Mouse (Mus musculus): ENCODE measurements around the gene Prr12. TPM values are rescaled to one million over a fixed set of nuclear protein-coding genes. Genes with fewer than 3 reads are reported as not detected.

Prr12 gene
- polyA plus RNA-seq, 1 experiment from 2014 or later: 5.6 TPM

DNA sequence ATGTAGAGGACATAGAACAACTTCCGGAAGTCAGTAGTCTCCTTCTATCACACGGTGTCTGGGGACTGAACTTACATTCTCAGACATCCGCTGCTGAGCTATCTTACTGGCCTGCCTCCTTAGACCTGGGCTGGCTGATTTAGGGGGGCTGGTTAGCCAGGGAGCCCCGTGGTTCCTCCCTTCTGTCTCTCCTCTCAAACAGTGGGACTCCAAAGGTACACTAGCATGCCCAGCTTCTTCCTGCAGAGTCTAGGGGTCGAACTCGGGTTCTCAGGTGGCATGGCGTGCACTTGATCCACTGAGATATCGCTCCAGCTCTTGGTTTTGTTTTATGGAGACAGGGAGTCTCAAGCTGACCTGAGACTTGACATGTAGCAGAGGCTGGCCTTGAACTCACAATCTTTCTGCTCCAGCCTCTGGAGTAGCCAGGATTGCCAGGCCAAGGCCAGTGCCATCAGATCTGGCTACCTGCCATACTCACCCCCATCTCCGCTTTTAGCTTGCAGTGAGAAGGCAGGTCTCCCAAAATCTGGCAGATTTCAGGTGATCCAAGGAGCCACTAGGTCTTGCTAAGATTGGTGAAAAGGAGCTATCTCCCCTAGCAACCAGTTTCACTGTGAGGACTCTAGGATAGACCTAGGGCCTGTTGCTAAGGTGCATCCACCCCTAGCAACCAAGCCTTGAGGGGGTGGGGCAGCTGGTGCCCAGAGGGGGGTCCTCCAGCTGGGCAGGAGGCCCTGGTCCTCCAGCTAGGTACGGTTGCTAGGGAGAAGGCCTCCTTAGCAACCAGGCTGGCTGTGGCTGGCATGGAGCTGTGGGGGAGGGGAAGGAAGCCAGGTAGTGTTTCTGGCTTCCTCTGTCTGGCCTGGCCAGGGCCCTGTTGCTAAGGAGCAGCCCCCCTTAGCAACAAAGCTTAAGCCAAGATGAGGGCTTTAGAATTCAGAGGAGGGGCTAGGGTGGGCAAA is 6.2 kb upstream of the Prr12 start:
- 78% methylated on average over 10 of the region's 10 CpGs for WGBS
- no peak overlapping the region for H3K4me3 ChIP-seq (ENCODE audit: low read length)
- no peaks in the 10 kb centered on the region for H3K36me3 ChIP-seq (ENCODE audit: control insufficient read depth, insufficient read depth)
- no peak overlapping the region for H3K27ac ChIP-seq (ENCODE audit: low read length)
- H3K9me3 ChIP-seq (replicated peaks; ENCODE audit: control insufficient read depth, low read length): no peaks in the 10 kb centered on the region
- no peak overlapping the region for H3K9ac ChIP-seq (ENCODE audit: low read length)
- ATAC-seq (replicated peaks; ENCODE audit: extremely low read depth, insufficient read depth, low FRiP score): no peak
- no peak overlapping the region for H3K4me2 ChIP-seq (ENCODE audit: low read depth, low read length)
- H3K4me1 ChIP-seq (ENCODE audit: control insufficient read depth, insufficient read depth, low read length): peaks cover 14% of the 10 kb centered on the region
- H3K27me3 ChIP-seq (ENCODE audit: control insufficient read depth, insufficient read depth, low read length): no peaks in the 10 kb centered on the region

DNA sequence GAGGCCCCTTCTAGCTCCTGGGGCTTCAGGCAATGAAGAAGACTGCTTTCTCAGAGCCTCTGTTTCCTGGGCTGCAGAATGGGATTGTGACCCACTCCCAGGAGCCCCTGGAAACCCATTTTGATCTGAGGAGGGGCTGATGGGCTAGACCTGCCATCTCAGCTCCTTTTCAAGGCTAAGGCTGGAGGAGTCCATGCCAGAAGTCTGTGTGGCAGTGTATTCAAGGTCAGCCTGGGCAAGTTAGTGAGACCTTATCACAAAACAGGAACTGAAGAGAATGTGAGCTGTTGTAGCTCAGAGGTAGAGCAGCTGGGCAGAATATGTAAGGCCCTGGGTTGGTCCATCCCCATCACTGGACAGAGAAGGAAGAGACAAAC is 4.3 kb upstream of the Prr12 start:
- ATAC-seq (replicated peaks; ENCODE audit: extremely low read depth, insufficient read depth, low FRiP score): no peak
- Histone ChIP-seq H3K4me1 (ENCODE audit: control insufficient read depth, insufficient read depth, low read length) (peaks cover 9% of the 10 kb centered on the region), H3K4me3 (ENCODE audit: low read length) (no peak overlapping the region), H3K27ac (ENCODE audit: low read length) (no peak overlapping the region), H3K9me3 (replicated peaks; ENCODE audit: control insufficient read depth, low read length) (no peaks in the 10 kb centered on the region), H3K27me3 (ENCODE audit: control insufficient read depth, insufficient read depth, low read length) (no peaks in the 10 kb centered on the region), H3K36me3 (ENCODE audit: control insufficient read depth, insufficient read depth) (no peaks in the 10 kb centered on the region), H3K9ac (ENCODE audit: low read length) (0 out of 2 replicates have a peak overlapping the region, but pooled peaks have one; percentile 11), H3K4me2 (ENCODE audit: low read depth, low read length) (no peak overlapping the region)

DNA sequence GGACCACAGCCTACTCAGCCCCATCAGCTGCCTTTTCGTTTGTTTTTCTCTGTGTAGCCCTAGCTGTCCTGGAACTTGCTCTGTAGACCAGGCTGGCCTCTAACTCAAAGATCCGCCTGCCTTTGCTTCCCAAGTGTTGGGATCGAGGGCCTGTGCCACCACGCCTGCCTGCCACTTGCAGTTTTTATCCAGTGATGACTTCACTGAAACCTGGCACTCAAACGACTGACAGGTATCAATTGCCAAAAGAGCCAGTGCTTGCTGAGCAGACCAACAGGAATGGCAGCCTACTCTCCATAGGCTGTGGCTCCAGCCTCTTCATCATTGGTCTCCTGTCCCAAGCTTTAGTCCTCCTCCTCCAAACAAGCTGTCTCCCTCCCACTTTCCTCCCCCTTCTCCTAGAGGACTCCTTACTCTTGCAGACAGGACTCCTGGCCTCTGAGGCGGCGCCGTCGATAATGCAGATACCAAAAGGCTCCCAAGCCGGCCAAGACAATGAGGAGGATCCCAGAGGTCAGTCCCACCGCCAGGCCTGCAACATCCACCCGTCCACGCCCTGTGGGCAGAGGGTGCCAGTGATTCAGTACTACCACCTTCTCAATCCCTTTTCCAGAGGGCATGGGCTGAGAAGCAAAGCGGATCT is 3.8 kb upstream of the Prr12 start:
- Histone ChIP-seq H3K4me1 (ENCODE audit: control insufficient read depth, insufficient read depth, low read length) (peaks cover 10% of the 10 kb centered on the region), H3K9ac (ENCODE audit: low read length) (0 out of 2 replicates have a peak overlapping the region, but pooled peaks have one; percentile 11), H3K27ac (ENCODE audit: low read length) (no peak overlapping the region), H3K9me3 (replicated peaks; ENCODE audit: control insufficient read depth, low read length) (no peaks in the 10 kb centered on the region), H3K36me3 (ENCODE audit: control insufficient read depth, insufficient read depth) (no peaks in the 10 kb centered on the region), H3K4me2 (ENCODE audit: low read depth, low read length) (no peak overlapping the region), H3K27me3 (ENCODE audit: control insufficient read depth, insufficient read depth, low read length) (no peaks in the 10 kb centered on the region), H3K4me3 (ENCODE audit: low read length) (no peak overlapping the region)
- no peak for ATAC-seq (replicated peaks; ENCODE audit: extremely low read depth, insufficient read depth, low FRiP score)
- WGBS: 57% methylated on average over 14 of the region's 14 CpGs

DNA sequence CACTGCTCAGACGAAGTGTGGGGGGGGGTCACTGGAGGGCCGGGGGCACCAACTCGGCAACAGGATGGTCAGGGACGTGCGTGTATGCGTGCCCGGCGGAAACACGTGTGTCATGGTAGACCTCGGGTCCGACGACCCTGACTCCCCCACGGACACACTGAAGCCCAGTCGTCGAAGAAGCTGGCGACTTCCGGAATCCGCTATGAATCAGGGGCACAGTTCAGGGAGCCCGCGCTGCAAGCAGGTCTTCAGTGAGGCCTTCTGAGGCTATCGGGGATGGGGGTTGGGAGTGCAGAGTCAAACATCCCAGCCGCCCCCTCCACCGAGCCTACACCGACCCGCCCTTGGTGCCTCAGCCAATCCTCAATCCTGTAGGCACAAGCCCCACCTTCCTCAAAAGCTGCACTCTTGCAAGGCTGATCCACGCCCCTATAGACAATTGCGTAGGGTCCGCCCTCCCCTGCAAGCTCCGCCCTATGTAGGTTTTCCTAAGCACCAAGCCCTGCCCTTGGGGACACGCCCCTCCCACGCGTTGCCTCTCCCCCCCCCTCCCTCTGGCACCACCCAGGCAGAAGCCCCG is 1.3 kb upstream of the Prr12 start:
- Histone ChIP-seq H3K27ac (ENCODE audit: low read length) (peak overlapping the region; percentile 98), H3K27me3 (ENCODE audit: control insufficient read depth, insufficient read depth, low read length) (no peaks in the 10 kb centered on the region), H3K9me3 (replicated peaks; ENCODE audit: control insufficient read depth, low read length) (no peaks in the 10 kb centered on the region), H3K4me2 (ENCODE audit: low read depth, low read length) (peak overlapping the region; percentile 84), H3K4me3 (ENCODE audit: low read length) (peak overlapping the region; percentile 96), H3K9ac (ENCODE audit: low read length) (peak overlapping the region; percentile 75), H3K36me3 (ENCODE audit: control insufficient read depth, insufficient read depth) (peaks cover 14% of the 10 kb centered on the region), H3K4me1 (ENCODE audit: control insufficient read depth, insufficient read depth, low read length) (peaks cover 17% of the 10 kb centered on the region)
- 0% methylated on average over 32 of the region's 33 CpGs for WGBS
- ATAC-seq (replicated peaks; ENCODE audit: extremely low read depth, insufficient read depth, low FRiP score): peak; percentile 94

DNA sequence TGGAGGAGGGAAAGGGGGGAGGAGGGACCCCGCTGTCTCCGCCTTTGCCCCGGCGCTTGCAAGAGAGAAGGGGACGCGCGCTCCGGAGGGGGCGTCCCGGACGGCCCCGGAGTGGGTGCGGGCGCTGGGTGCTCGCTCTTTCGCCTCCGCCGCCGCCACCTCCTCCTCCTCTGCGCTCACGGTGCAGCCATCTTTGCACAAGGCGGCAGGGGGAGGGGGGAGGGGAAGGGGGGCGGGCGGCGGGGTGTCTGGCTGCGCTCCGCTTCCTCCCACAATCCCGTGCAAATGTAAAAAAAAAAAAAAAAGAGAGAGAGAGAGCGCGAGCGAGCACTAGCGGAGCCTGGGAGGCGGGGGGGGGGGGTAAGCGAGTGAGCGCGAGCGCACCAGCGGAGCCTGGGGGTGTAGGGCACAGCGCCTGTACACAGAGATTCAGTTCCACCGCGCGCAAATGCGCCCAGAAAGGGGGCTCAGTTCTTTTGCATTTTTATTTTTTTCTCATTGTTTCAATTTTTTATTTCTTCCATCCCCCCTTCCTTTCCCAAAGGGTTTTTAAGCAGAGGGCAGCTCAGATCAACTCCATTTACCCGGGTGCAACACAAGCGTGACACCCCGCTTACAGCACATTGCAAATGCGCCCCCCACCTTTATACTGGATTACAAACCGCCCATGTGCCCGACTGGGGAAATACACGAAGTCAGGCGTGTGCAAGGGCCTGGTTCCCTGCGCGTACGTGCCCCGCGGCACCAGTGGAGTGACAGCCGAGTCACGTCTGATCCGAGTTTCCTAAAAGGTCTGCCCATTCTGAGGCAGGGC is 643 bp upstream of the Prr12 start:
- Histone ChIP-seq H3K4me2 (ENCODE audit: low read depth, low read length) (peak overlapping the region; percentile 98), H3K9ac (ENCODE audit: low read length) (peak overlapping the region; percentile 97), H3K4me1 (ENCODE audit: control insufficient read depth, insufficient read depth, low read length) (peaks cover 17% of the 10 kb centered on the region), H3K4me3 (ENCODE audit: low read length) (peak overlapping the region; percentile 96), H3K27me3 (ENCODE audit: control insufficient read depth, insufficient read depth, low read length) (no peaks in the 10 kb centered on the region), H3K36me3 (ENCODE audit: control insufficient read depth, insufficient read depth) (peaks cover 21% of the 10 kb centered on the region), H3K9me3 (replicated peaks; ENCODE audit: control insufficient read depth, low read length) (no peaks in the 10 kb centered on the region), H3K27ac (ENCODE audit: low read length) (peak overlapping the region; percentile 98)
- ATAC-seq (replicated peaks; ENCODE audit: extremely low read depth, insufficient read depth, low FRiP score): peak; percentile 47
- 1% methylated on average over 33 of the region's 59 CpGs for WGBS

DNA sequence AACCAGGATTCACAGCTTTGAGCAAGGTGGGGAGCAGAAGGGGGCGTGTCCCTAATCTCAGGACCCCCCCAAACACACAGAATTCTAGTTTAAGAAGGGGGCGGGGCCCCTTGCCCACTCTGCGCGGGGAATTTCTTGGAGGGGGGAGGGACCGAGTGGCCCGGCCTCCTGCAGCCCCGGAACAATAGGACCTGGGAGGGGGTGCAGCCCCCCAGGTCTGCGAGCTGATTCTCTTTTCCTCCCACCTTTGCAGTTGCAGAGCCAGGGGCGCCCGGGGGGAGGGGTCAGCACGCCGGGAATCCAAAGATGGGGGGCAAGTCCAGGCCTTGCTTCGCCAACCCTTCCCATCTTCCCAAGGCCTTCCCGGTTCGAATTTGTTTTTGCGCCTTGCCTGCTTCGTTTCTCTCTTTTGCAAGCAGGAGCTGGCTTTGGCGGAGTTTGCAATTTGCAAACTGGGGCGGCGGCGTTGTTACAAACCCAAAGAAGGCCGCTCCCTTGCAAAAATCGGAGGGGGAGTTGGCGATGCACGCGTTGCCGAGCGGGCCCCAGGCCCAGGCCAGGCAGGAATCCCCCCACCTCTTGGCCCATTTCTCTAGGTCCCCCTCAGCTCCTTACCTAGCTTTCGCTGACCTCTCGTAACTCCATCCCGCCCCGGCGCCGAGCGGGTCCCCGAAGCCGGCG is 360 bp downstream of the Prr12 start:
- no peak for ATAC-seq (replicated peaks; ENCODE audit: extremely low read depth, insufficient read depth, low FRiP score)
- peaks cover 17% of the 10 kb centered on the region for H3K4me1 ChIP-seq (ENCODE audit: control insufficient read depth, insufficient read depth, low read length)

DNA sequence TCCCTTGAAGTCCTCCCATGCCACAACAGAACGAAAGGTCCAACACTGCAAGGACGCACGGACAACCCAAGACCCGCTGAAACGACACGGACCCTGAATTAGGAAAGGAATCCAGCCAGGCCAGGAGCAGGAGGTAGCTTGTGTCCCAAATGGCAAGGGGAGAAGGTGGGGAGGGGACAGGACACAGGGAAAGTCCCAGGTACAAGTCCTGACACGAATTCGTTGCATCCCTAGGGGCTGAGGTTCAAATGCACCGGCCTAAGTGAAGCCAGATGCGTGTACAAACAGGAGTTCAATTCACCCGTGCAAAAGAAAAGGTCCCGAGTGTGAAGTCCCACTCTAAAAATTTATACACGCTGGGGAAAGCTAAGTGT is 1.1 kb downstream of the Prr12 start:
- Histone ChIP-seq H3K9ac (ENCODE audit: low read length) (peak overlapping the region; percentile 97), H3K27me3 (ENCODE audit: control insufficient read depth, insufficient read depth, low read length) (no peaks in the 10 kb centered on the region), H3K36me3 (ENCODE audit: control insufficient read depth, insufficient read depth) (peaks cover 38% of the 10 kb centered on the region), H3K9me3 (replicated peaks; ENCODE audit: control insufficient read depth, low read length) (no peaks in the 10 kb centered on the region), H3K4me1 (ENCODE audit: control insufficient read depth, insufficient read depth, low read length) (peaks cover 17% of the 10 kb centered on the region), H3K27ac (ENCODE audit: low read length) (peak overlapping the region; percentile 98), H3K4me2 (ENCODE audit: low read depth, low read length) (peak overlapping the region; percentile 98), H3K4me3 (ENCODE audit: low read length) (peak overlapping the region; percentile 96)
- 3% methylated on average over 13 of the region's 13 CpGs for WGBS
- no peak for ATAC-seq (replicated peaks; ENCODE audit: extremely low read depth, insufficient read depth, low FRiP score)

More for the DNA sequence above, 360 bp downstream of the Prr12 start:
- Histone ChIP-seq H3K36me3 (ENCODE audit: control insufficient read depth, insufficient read depth) (peaks cover 31% of the 10 kb centered on the region), H3K27me3 (ENCODE audit: control insufficient read depth, insufficient read depth, low read length) (no peaks in the 10 kb centered on the region), H3K9me3 (replicated peaks; ENCODE audit: control insufficient read depth, low read length) (no peaks in the 10 kb centered on the region), H3K4me3 (ENCODE audit: low read length) (peak overlapping the region; percentile 96), H3K4me2 (ENCODE audit: low read depth, low read length) (peak overlapping the region; percentile 98), H3K9ac (ENCODE audit: low read length) (peak overlapping the region; percentile 97), H3K27ac (ENCODE audit: low read length) (peak overlapping the region; percentile 98)
- under 1% methylated on average over 38 of the region's 38 CpGs for WGBS

DNA sequence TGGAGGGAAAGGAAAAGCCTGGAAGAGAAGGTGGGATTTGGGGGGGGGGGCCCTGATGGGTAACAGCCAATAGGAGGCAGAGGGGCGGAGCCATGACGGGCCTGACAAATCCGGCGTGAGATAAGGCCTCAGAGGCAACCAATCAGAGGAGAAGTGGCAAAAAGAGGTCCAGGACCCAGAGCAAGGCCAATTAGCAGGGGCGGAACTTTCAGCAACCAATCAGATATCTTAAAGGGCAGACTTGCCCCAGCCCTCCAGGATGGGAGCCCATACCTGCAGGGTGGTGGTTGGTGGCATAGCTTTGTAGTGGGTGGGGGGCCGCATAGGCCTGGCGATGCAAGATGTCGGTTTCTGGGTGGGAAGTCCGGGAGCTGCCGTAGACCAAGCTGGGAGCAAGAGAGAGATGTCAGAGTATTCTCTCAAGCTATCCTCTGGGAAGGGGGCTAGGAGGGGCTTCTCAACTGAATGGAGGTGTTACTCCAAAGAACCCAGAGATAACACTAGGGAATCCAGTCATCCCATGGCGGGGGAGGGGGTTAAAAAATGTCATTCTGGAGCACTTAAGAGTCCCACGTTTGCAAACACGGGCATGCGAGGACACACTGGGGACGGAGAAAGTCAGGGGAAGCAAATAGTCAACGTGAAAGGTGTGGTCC is 1.6 kb downstream of the Prr12 start:
- H3K9me3 ChIP-seq (replicated peaks; ENCODE audit: control insufficient read depth, low read length): no peaks in the 10 kb centered on the region
- no peak; the same call in 1 of the 2 replicates for ATAC-seq (replicated peaks; ENCODE audit: extremely low read depth, insufficient read depth, low FRiP score)
- peak overlapping the region; percentile 97 for H3K9ac ChIP-seq (ENCODE audit: low read length)
- H3K36me3 ChIP-seq (ENCODE audit: control insufficient read depth, insufficient read depth): peaks cover 41% of the 10 kb centered on the region
- H3K27ac ChIP-seq (ENCODE audit: low read length): peak overlapping the region; percentile 98
- peaks cover 17% of the 10 kb centered on the region for H3K4me1 ChIP-seq (ENCODE audit: control insufficient read depth, insufficient read depth, low read length)
- H3K27me3 ChIP-seq (ENCODE audit: control insufficient read depth, insufficient read depth, low read length): no peaks in the 10 kb centered on the region
- peak overlapping the region; percentile 98 for H3K4me2 ChIP-seq (ENCODE audit: low read depth, low read length)
- peak overlapping the region; percentile 96 for H3K4me3 ChIP-seq (ENCODE audit: low read length)
- WGBS: 9% methylated on average over 16 of the region's 16 CpGs

Data from heart, embryonic 16.5 days (tissue).